Mouse (Mus musculus) intestine, embryonic 16.5 days (tissue): ENCODE results near the gene Ttc5. TPM values are rescaled to one million over a fixed set of nuclear protein-coding genes. Genes with fewer than 3 reads are reported as not detected.
"Not testable (repeated sequence)": the region's sequence is repeated elsewhere in the genome, so short reads cannot be mapped to it uniquely, and the experiment has no call there.

Experiments
- ATAC-seq: fragments of 200-750 bp; cut with Nextera tagmentation; 2 replicates; pipeline ENCODE4 v1.8.0; 2017; ENCODE audit warnings: moderate TSS enrichment, moderate library complexity
- H3K27ac ChIP-seq: fragments of 300-500 bp; sonication (generic); 2 replicates; pipeline ENCODE4 v1.5.1; 2014; ENCODE audit warnings: mild to moderate bottlenecking, low read length
- H3K27me3 ChIP-seq: fragments of 300-500 bp; sonication (generic); replicated peaks from 2 replicates; pipeline ENCODE4 v1.6.1; 2014; ENCODE audit warnings: low read length, control low read depth, mixed read lengths; ENCODE audit not compliant: control insufficient read depth, insufficient read depth
- H3K36me3 ChIP-seq: fragments of 300-500 bp; sonication (generic); 2 replicates; pipeline ENCODE4 v1.6.1; 2014; ENCODE audit warnings: low read length, control low read depth; ENCODE audit not compliant: control insufficient read depth, insufficient read depth
- H3K4me1 ChIP-seq: fragments of 300-500 bp; sonication (generic); 2 replicates; pipeline ENCODE4 v1.6.1; 2014; ENCODE audit warnings: low read length, control low read depth, mixed read lengths; ENCODE audit not compliant: control insufficient read depth, insufficient read depth
- H3K4me2 ChIP-seq: fragments of 300-500 bp; sonication (generic); 2 replicates; pipeline ENCODE4 v1.6.1; 2014; ENCODE audit warnings: low read depth, low read length, control low read depth
- H3K4me3 ChIP-seq: fragments of 300-500 bp; sonication (generic); 2 replicates; pipeline ENCODE4 v1.5.1; 2014; ENCODE audit warnings: mild to moderate bottlenecking, low read length
- H3K9ac ChIP-seq: fragments of 300-500 bp; sonication (generic); 2 replicates; pipeline ENCODE4 v1.6.1; 2014; ENCODE audit warnings: low read depth, low read length
- H3K9me3 ChIP-seq: fragments of 300-500 bp; sonication (generic); 2 replicates; pipeline ENCODE4 v1.6.1; 2016; ENCODE audit warnings: low read length, control low read depth; ENCODE audit not compliant: control insufficient read depth
- WGBS: fragments of 180-500 bp; shearing (Covaris S2); extraction: QIAGEN DNeasy Blood & Tissue Kit; methylation state at CpG from one replicate; pipeline ENCODE4 v1.1.7; 2014; 5-methylcytosine and 5-hydroxymethylcytosine counted together
- polyA plus RNA-seq: library from polyadenylated mRNA; unstranded; fragments of >200 nt; fragmentation: Nextera tagmentation; extraction: Ambion mirVana; gene quantifications from 2 replicates; pipeline ENCODE4 v1.2.1, GENCODE M21; 2015

Ttc5 gene
- polyA plus RNA-seq, 1 experiment from 2014 or later: 60.4 TPM

- Histone ChIP-seq H3K4me1 (peaks cover 6% of the 10 kb centered on the region), H3K36me3 (peaks cover 9% of the 10 kb centered on the region), H3K4me2 (peak overlapping the region; percentile 63), H3K4me3 (peak overlapping the region; percentile 91), H3K9me3 (no peaks in the 10 kb centered on the region), H3K9ac (peak overlapping the region; percentile 89), H3K27ac (peak overlapping the region; percentile 59), H3K27me3 (no peaks in the 10 kb centered on the region)
- 23% methylated on average over 16 of the region's 16 CpGs for WGBS
- ATAC-seq: peak; percentile 70; the same call in 1 of the 2 replicates
Observed at GRCm38 (mm10) chr14:50784391-50785250, 698 bp downstream of the Ttc5 start.

GRCm38 (mm10) chr14:50782166-50782565, 3.2 kb downstream of the Ttc5 start:
- H3K27ac ChIP-seq: no peak overlapping the region
- H3K36me3 ChIP-seq: peaks cover 15% of the 10 kb centered on the region
- no peaks in the 10 kb centered on the region for H3K27me3 ChIP-seq
- H3K4me2 ChIP-seq: no peak overlapping the region
- no peak overlapping the region for H3K4me3 ChIP-seq
- no peaks in the 10 kb centered on the region for H3K9me3 ChIP-seq
- 91% methylated on average over 3 of the region's 3 CpGs for WGBS
- H3K9ac ChIP-seq: no peak overlapping the region
- peaks cover 6% of the 10 kb centered on the region for H3K4me1 ChIP-seq
- no peak for ATAC-seq

- no peaks in the 10 kb centered on the region for H3K27me3 ChIP-seq
- no peaks in the 10 kb centered on the region for H3K4me1 ChIP-seq
- H3K4me3 ChIP-seq: no peak overlapping the region
- H3K9me3 ChIP-seq: no peaks in the 10 kb centered on the region; the same call in 1 of the 2 replicates
- H3K9ac ChIP-seq: no peak overlapping the region
- 83% methylated on average over 2 of the region's 2 CpGs for WGBS
- no peak overlapping the region for H3K4me2 ChIP-seq
- ATAC-seq: no peak
- H3K36me3 ChIP-seq: peaks cover 19% of the 10 kb centered on the region; the same call in 1 of the 2 replicates
- no peak overlapping the region for H3K27ac ChIP-seq
Observed at GRCm38 (mm10) chr14:50771342-50771741, 14.0 kb downstream of the Ttc5 start.

GRCm38 (mm10) chr14:50765736-50766135, 19.6 kb downstream of the Ttc5 start:
- H3K27me3 ChIP-seq: no peaks in the 10 kb centered on the region
- no peak overlapping the region for H3K27ac ChIP-seq
- 92% methylated on average over 6 of the region's 6 CpGs for WGBS
- H3K4me1 ChIP-seq: no peaks in the 10 kb centered on the region
- H3K4me3 ChIP-seq: no peak overlapping the region
- H3K9ac ChIP-seq: no peak overlapping the region
- H3K4me2 ChIP-seq: no peak overlapping the region
- H3K9me3 ChIP-seq: no peaks in the 10 kb centered on the region
- 0 out of 2 replicates have a peak, but pooled peaks cover 4% of the 10 kb centered on the region for H3K36me3 ChIP-seq
- ATAC-seq: no peak

- Histone ChIP-seq H3K4me3 (no peak overlapping the region), H3K27me3 (no peaks in the 10 kb centered on the region), H3K27ac (no peak overlapping the region), H3K36me3 (no peaks in the 10 kb centered on the region), H3K4me1 (no peaks in the 10 kb centered on the region), H3K4me2 (no peak overlapping the region), H3K9me3 (no peaks in the 10 kb centered on the region), H3K9ac (no peak overlapping the region)
- no peak for ATAC-seq
- 80% methylated on average over 5 of the region's 5 CpGs for WGBS
Observed at GRCm38 (mm10) chr14:50758416-50759085, 26.8 kb downstream of the Ttc5 start.

GRCm38 (mm10) chr14:50744994-50745393, 40.3 kb downstream of the Ttc5 start, which contains the start of gene Olfr749:
TSS of gene Olfr749 (minus strand) at chr14:50745094.
- Histone ChIP-seq H3K27ac (no peak within 1 kb of the TSS), H3K9me3 (no peaks in the 10 kb centered on the region), H3K36me3 (no peaks in the 10 kb centered on the region), H3K4me1 (no peaks in the 10 kb centered on the region), H3K4me2 (no peak within 1 kb of the TSS), H3K4me3 (no peak within 1 kb of the TSS), H3K9ac (no peak within 1 kb of the TSS), H3K27me3 (no peaks in the 10 kb centered on the region)
- no peak for ATAC-seq

- H3K36me3 ChIP-seq: no peaks in the 10 kb centered on the region
- no peaks in the 10 kb centered on the region for H3K4me1 ChIP-seq
- ATAC-seq: peak; percentile 50; the same call in 1 of the 2 replicates
- H3K27ac ChIP-seq: no peak overlapping the region
- no peaks in the 10 kb centered on the region for H3K9me3 ChIP-seq
- no peaks in the 10 kb centered on the region for H3K27me3 ChIP-seq
- H3K4me3 ChIP-seq: no peak overlapping the region
- no peak overlapping the region for H3K9ac ChIP-seq
- 57% methylated on average over 2 of the region's 2 CpGs for WGBS
- H3K4me2 ChIP-seq: no peak overlapping the region
Observed at GRCm38 (mm10) chr14:50741584-50741983, 43.7 kb downstream of the Ttc5 start.

- WGBS: 65% methylated on average over 2 of the region's 2 CpGs
- Histone ChIP-seq H3K4me1 (no peaks in the 10 kb centered on the region), H3K9ac (no peak overlapping the region), H3K27ac (no peak overlapping the region), H3K4me2 (no peak overlapping the region), H3K36me3 (no peaks in the 10 kb centered on the region), H3K9me3 (no peaks in the 10 kb centered on the region), H3K4me3 (no peak overlapping the region), H3K27me3 (no peaks in the 10 kb centered on the region)
- no peak for ATAC-seq
Observed at GRCm38 (mm10) chr14:50740334-50740733, 45.0 kb downstream of the Ttc5 start.

- not testable (repeated sequence) for H3K4me2 ChIP-seq, H3K27me3 ChIP-seq, H3K4me3 ChIP-seq, H3K9me3 ChIP-seq, H3K9ac ChIP-seq, H3K36me3 ChIP-seq, H3K27ac ChIP-seq, H3K4me1 ChIP-seq, ATAC-seq
- WGBS: 81% methylated on average over 3 of the region's 4 CpGs
Observed at GRCm38 (mm10) chr14:50722371-50722770, 62.9 kb downstream of the Ttc5 start.
